Mouse (Mus musculus): ENCODE measurements at regions not wholly inside any gene's neighbourhood (a gene's known extent, or its start where the extent isn't known, plus 50 kb on each side); places are given as distances from the start of the nearest gene placed in this dataset.

- DNase-seq = no peak
These were observed 89.6 kb upstream of the Ssbp2 start for GRCm38 (mm10) chr13:91370441-91370840.

GRCm38 (mm10) chr13:91370886-91371595 lies 89.0 kb upstream of the Ssbp2 start:
- DNase-seq = peak; percentile 99

GRCm38 (mm10) chr13:91371596-91371987 lies 88.5 kb upstream of the Ssbp2 start:
- no peak for DNase-seq

GRCm38 (mm10) chr13:91372130-91372875 lies 87.8 kb upstream of the Ssbp2 start:
- peak; percentile 95 for DNase-seq

GRCm38 (mm10) chr13:91374141-91374540 lies 85.9 kb upstream of the Ssbp2 start:
- peak; percentile 95 for DNase-seq

- DNase-seq = no peak
These were observed 83.5 kb upstream of the Ssbp2 start for GRCm38 (mm10) chr13:91376556-91376955.

- peak; percentile 40 for DNase-seq
These were observed 82.7 kb upstream of the Ssbp2 start for GRCm38 (mm10) chr13:91377428-91377827.

GRCm38 (mm10) chr13:91377972-91378371 lies 82.1 kb upstream of the Ssbp2 start:
- DNase-seq = peak; percentile 67

- peak; percentile 49 for DNase-seq
These were observed 74.7 kb upstream of the Ssbp2 start for GRCm38 (mm10) chr13:91385393-91385792.

- DNase-seq = peak; percentile 74
These were observed 72.2 kb upstream of the Ssbp2 start for GRCm38 (mm10) chr13:91387913-91388312.

- DNase-seq = no peak
These were observed 56.5 kb upstream of the Ssbp2 start for GRCm38 (mm10) chr13:91403632-91404031.

GRCm38 (mm10) chr13:91405027-91405426 lies 55.1 kb upstream of the Ssbp2 start:
- DNase-seq = no peak

- DNase-seq = no peak
These were observed 50.0 kb upstream of the Ssbp2 start for GRCm38 (mm10) chr13:91410116-91410515.
